Mouse (Mus musculus) erythroblast, embryonic 14.5 days (primary cell): ENCODE data around the gene Capn12. TPM values are rescaled to one million over a fixed set of nuclear protein-coding genes. Genes with fewer than 3 reads are reported as not detected.

Experiments used
- H3K27me3 ChIP-seq: 2 replicates; pipeline ENCODE4 v1.6.1; 2012; ENCODE audit warnings: inconsistent platforms; ENCODE audit not compliant: control insufficient read depth
- H3K36me3 ChIP-seq: 2 replicates; pipeline ENCODE4 v1.6.1; 2012; ENCODE audit warnings: mild to moderate bottlenecking, inconsistent platforms; ENCODE audit not compliant: control insufficient read depth
- H3K4me1 ChIP-seq: 2 replicates; pipeline ENCODE4 v1.6.1; 2012; ENCODE audit warnings: inconsistent platforms; ENCODE audit not compliant: control insufficient read depth
- H3K4me3 ChIP-seq: replicated peaks from 2 replicates; pipeline ENCODE3; 2012; ENCODE audit warnings: moderate library complexity, mild to moderate bottlenecking, inconsistent platforms
- H3K9me3 ChIP-seq: 2 replicates; pipeline ENCODE4 v1.6.1; 2012; ENCODE audit warnings: low read length, inconsistent platforms, mixed read lengths; ENCODE audit not compliant: control insufficient read depth
- GATA1 ChIP-seq: IDR thresholded peaks from 2 replicates; pipeline ENCODE4 v1.6.1; 2012; ENCODE audit warnings: low read length, inconsistent platforms, mixed read lengths
- TAL1 ChIP-seq: IDR thresholded peaks from 3 replicates; pipeline ENCODE4 v1.6.1; 2012; ENCODE audit warnings: low read length, inconsistent platforms, mixed read lengths
- polyA plus RNA-seq: library from polyadenylated mRNA; stranded (reverse); fragments of >175 nt; gene quantifications from 2 replicates; pipeline ENCODE4 v1.2.3, GENCODE M21; 2012

The Capn12 gene
- polyA plus RNA-seq, 1 experiment = not detected

DNA sequence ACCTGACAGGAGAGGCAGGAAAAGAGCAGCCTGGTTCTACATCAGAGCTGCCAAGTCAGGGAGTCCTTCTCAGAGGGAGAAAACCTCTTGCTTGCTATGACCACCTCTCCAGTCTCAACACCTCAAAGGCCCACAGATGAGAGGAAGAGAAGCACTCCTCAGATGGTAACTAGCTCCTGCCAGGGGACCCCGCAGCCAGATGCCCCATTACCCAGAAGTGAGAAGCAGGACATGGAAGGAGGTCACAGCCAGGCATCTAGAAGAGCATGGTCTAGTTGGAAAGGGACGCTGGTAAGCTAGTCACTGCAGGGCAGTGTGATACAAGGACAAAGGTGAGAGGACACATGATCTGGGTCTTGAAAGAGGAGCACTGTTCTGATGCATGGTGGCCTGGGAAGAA, 52.6 kb downstream of the Capn12 start:
- Histone ChIP-seq H3K4me1 (peaks cover 71% of the 10 kb centered on the region), H3K27me3 (no peaks in the 10 kb centered on the region), H3K4me3 (no peak overlapping the region), H3K36me3 (peaks cover 82% of the 10 kb centered on the region), H3K9me3 (no peaks in the 10 kb centered on the region)
- TF ChIP-seq TAL1 (no peak), GATA1 (no peak)

DNA sequence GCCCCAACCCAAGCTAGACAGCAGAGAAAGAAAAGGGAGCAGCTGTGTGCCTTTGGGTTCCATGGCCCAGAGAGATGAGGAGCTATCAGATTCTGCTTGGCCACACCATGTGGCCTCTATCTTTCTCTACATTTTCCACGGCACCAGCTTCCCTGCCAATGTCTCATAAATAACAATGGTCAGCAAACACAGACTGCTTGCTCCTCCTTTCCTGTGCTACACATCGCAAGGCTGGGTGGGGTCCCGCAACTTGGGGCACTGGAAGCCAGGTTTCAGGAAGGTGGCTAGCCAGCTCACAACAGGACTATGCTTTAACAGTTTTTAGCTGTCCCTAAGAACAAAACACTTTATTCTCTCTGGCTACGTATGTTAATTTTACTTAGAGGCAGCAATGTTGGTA, 55.6 kb downstream of the Capn12 start:
- peaks cover 61% of the 10 kb centered on the region for H3K4me1 ChIP-seq
- H3K27me3 ChIP-seq = no peaks in the 10 kb centered on the region
- H3K9me3 ChIP-seq = no peaks in the 10 kb centered on the region
- H3K4me3 ChIP-seq = no peak overlapping the region
- TF ChIP-seq TAL1 = no peak
- TF ChIP-seq GATA1 = no peak
- H3K36me3 ChIP-seq = peaks cover 81% of the 10 kb centered on the region

DNA sequence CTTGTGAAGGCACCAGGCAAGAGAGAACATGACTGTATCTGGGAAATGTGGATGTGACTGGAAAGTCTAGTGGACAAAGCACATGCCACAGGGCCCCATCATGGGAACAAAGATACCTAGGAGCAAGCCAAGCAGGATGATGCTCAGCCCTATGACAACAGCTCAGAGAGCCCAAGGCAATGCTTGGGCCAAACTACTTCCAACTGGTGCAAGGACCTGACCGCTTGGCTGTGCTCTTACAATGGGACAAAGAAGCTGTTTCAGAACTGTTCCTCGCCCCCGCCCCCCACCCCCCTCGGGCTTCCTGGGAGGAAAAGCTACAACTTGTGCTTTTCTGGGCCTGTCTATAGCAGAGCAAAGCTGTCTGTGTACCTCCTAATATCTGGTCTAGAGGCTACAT, 57.4 kb downstream of the Capn12 start:
- H3K4me3 ChIP-seq = no peak overlapping the region
- H3K27me3 ChIP-seq = no peaks in the 10 kb centered on the region
- H3K9me3 ChIP-seq = no peaks in the 10 kb centered on the region
- H3K36me3 ChIP-seq = peaks cover 91% of the 10 kb centered on the region
- TF ChIP-seq TAL1 = no peak
- TF ChIP-seq GATA1 = no peak
- H3K4me1 ChIP-seq = peaks cover 52% of the 10 kb centered on the region

DNA sequence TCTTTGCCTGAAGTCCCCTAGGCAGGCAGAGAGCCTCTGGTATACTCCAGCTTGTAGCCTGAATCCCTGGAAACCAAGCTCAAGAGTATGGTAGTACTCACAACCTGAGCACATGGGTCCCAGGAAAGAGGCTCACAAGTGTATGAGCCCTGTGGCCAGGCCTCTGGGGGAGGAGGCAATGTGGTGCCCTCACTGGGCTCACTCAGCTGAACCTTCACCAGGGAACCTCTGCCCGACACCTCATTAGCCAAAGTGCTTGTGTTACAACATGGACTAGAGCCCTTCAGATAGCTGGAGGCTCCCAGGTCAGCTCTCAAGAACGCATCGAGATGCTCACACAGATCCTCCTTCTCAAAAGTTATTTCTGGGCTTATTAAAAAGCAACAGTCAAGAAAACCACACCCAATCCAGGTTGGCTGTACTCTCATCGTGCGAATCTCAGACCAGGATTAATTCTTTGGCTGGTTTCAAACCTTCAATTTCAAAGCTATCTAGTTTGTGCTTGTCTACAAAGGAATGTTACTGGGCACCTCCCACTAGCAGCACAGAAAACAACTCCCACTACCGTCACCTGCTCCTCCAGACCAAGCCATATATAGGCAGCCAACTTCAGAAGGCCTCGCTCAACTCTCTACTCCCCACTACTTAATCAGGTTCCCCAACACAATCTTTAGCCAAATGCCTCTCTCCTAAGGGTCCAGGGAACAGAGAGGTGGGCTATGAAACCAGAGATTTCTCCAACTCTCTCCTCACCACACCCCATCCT, 58.4 kb downstream of the Capn12 start:
- Histone ChIP-seq H3K4me1 (peaks cover 44% of the 10 kb centered on the region), H3K4me3 (no peak overlapping the region), H3K9me3 (no peaks in the 10 kb centered on the region), H3K27me3 (no peaks in the 10 kb centered on the region), H3K36me3 (peaks cover 89% of the 10 kb centered on the region)
- no peak for TF ChIP-seq TAL1
- TF ChIP-seq GATA1 = no peak

DNA sequence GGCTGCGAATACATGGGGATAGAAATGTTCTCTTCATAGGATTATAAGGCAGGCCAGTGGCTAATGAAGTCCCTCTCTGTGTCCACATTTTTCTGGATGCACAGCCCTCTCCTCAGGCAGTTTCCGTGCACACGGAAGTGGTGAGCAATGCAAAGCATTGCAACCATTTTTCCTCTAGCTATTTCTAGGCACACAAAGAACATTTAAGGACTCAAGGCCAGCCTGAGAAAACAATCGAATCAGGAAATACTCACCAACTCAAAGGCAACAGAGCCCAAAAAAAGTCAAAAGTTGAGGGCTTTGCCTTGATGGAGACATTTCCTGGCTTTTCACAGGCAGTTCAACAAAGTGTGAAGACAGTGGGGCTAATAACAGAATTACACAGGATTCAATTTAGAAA, 59.9 kb downstream of the Capn12 start:
- Histone ChIP-seq H3K4me1 (peaks cover 46% of the 10 kb centered on the region), H3K36me3 (peaks cover 89% of the 10 kb centered on the region), H3K9me3 (no peaks in the 10 kb centered on the region), H3K27me3 (no peaks in the 10 kb centered on the region), H3K4me3 (no peak overlapping the region)
- no peak for TF ChIP-seq TAL1
- TF ChIP-seq GATA1 = no peak

DNA sequence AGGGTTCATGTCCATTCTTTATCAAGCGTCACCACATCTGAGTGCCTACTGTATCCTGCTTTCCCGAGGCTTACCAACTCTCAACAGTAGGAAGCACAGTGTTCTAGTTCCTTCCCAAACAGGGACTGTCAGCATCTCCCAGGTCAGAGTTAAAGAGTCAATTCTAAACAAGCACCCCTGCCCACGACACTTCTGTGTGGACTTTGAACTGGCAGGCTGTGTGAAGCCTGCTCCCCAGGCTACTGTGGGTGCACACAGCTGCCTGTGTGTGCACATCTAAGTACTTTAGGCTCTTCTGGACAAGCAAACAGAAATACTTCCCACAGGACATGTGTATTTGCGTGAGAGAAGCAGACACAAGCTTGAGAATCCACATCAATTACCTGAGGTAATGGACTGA, 60.3 kb downstream of the Capn12 start:
- H3K4me1 ChIP-seq = peaks cover 46% of the 10 kb centered on the region
- no peaks in the 10 kb centered on the region for H3K27me3 ChIP-seq
- H3K4me3 ChIP-seq = no peak overlapping the region
- peaks cover 89% of the 10 kb centered on the region for H3K36me3 ChIP-seq
- H3K9me3 ChIP-seq = no peaks in the 10 kb centered on the region
- no peak for TF ChIP-seq GATA1
- TF ChIP-seq TAL1 = no peak

Other genes with a start within 250 kb of the Capn12 start
- gene Fbxo27, start 188.6 kb upstream of the Capn12 start, polyA plus RNA-seq = not detected in 2 replicates
- 0.03 TPM in 1 of 2 replicates, not detected in the other for gene Fbxo17, start 164.6 kb upstream of the Capn12 start, polyA plus RNA-seq
- 32.0 and 39.4 TPM in 2 replicates for gene Mrps12, start 139.6 kb upstream of the Capn12 start, polyA plus RNA-seq
- gene Sars2, start 139.4 kb upstream of the Capn12 start, polyA plus RNA-seq = 2.7 and 4.0 TPM in 2 replicates
- not detected in 2 replicates for gene Ccer2, start 125.2 kb upstream of the Capn12 start, polyA plus RNA-seq
- gene Sirt2, start 114.7 kb upstream of the Capn12 start, polyA plus RNA-seq = 17.4 and 17.6 TPM in 2 replicates
- 20.1 and 21.4 TPM in 2 replicates for gene Nfkbib, start 113.9 kb upstream of the Capn12 start, polyA plus RNA-seq
- gene Rinl, start 92.5 kb upstream of the Capn12 start, polyA plus RNA-seq = 0.49 and 0.65 TPM in 2 replicates
- 24.2 and 25.1 TPM in 2 replicates for gene Hnrnpl, start 72.9 kb upstream of the Capn12 start, polyA plus RNA-seq
- gene Ech1, start 56.2 kb upstream of the Capn12 start, polyA plus RNA-seq = 0.67 and 2.1 TPM in 2 replicates
- 0.04 and 0.17 TPM in 2 replicates for gene Lgals4, start 47.6 kb upstream of the Capn12 start, polyA plus RNA-seq
- not detected in 2 replicates for gene Lgals7, start 17.6 kb upstream of the Capn12 start, polyA plus RNA-seq
- 86.9 and 109 TPM in 2 replicates for gene Actn4, start 80.9 kb downstream of the Capn12 start, polyA plus RNA-seq
- 17.8 and 48.0 TPM in 2 replicates for gene Eif3k, start 100.4 kb downstream of the Capn12 start, polyA plus RNA-seq
- 8.4 and 11.7 TPM in 2 replicates for gene Map4k1, start 100.6 kb downstream of the Capn12 start, polyA plus RNA-seq
- under 0.01 TPM in 1 of 2 replicates, not detected in the other for gene Ryr1, start 243.8 kb downstream of the Capn12 start, polyA plus RNA-seq